Mouse (Mus musculus): ENCODE measurements around the gene Cisd1.

The Cisd1 gene

DNA sequence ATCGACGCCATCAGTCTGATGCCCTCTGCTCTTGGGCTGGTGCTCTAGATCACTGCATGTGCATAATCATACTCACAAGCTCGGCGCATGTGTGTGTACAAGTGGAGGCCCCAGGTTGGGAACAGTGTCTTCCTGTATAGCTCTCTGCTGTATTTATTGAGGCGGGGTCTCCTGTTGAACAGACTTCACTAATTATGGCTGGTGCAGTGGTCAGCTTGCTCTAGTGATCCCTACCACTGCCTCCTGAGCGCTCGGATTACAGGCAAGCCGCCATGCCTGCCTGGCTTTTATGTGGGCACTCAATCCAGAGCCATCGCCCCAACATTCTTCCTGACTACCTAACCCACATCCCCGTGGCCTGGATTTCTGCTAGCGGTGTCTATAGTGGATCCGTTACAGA, 14.7 kb downstream of the Cisd1 start:
- in situ Hi-C loops (cut with MboI, MseI) = loop anchor here in 1 of 2 experiments (25.0 kb wide), 1 partner anchor 1332 kb away; the partner anchor contains the start of gene Zwint

DNA sequence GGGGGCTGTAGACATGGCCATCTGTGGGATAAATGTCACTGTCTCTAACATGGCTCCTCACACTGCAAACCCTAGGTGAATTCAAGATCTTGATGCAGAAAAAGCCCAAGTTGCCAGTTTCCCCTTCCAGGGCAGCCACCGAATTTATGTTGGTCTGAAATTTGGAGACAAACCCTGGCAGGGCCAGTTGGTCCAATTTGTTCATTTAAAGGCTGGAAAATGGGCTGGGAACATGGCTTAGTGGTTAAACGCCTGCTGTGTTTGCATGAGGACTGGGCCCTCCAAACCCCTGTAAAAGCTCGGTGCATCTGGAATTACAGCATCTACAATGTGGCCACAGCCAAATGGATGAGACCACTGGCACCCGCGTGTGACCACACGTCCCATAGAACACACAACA, 15.5 kb downstream of the Cisd1 start:
- in situ Hi-C loops (cut with MboI, MseI) = loop anchor here (5.0 to 25.0 kb wide), 2 partner anchors 73 to 1333 kb away; partner anchors contain the start of gene Zwint (in 1 of the 2)

DNA sequence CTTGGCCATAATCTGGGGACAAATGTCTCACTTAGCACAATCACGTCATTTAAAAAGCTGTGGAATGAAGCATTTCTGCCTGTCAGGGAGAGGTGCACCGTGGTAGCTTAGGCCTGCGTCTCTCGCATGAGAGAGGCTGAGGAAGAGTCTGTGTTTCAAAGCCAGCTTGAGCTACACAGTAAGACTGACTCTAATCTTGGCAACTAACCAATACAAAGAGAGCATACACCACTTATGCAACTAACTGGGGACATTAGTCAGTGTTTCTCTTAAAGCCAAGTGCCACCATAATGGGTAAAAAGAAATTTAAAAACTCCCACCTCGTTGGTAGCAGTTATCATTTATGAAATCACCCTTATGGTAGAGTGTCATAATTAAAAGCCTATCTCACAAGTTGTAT, 15.9 kb downstream of the Cisd1 start:
- in situ Hi-C loops (cut with MboI, MseI) = loop anchor here (5.0 to 25.0 kb wide), 2 partner anchors 73 to 1333 kb away; partner anchors contain the start of gene Zwint (in 1 of the 2)

DNA sequence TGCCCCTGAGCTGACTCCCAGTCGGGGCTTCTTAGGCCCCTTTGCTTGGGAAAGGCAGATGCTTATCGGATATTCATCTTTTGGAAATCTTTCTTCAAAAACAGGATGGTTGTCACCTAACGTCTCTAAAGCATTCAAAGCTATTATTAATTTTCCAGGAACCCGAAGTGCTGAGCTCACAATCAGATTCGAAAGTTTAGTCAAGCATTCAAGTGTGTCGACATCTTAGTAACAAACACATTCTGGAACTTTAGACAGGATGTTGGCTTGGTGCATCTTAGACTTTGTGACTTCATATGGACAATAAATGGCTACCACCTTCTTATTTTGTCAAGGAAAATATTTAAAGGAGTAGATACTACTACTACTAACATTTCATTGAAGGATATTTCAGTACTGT, 16.4 kb downstream of the Cisd1 start:
- in situ Hi-C loops (cut with MboI, MseI) = loop anchor here (5.0 to 25.0 kb wide), 2 partner anchors 74 to 1334 kb away; partner anchors contain the start of gene Zwint (in 1 of the 2)

DNA sequence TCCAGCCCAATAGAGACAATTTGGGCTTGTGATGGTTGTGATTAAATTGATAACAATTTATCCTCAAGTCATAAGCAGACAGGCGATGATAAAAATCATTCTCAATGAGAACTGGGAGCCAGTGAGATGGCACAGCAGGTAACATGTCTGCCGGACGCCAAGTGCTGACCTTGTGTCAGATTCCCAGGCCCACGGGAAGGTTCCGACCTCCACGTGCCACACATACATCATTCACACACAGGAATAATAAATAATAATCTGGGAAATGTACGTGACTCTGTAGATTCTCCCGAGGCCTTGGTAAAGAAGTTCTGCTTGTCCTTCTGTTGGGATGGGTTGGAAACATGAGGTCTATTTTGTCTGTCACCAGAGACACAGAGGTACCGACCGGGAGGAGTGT, 17.4 kb downstream of the Cisd1 start:
- in situ Hi-C loops (cut with MboI, MseI) = loop anchor here (5.0 to 25.0 kb wide), 2 partner anchors 75 to 1335 kb away; partner anchors contain the start of gene Zwint (in 1 of the 2)

DNA sequence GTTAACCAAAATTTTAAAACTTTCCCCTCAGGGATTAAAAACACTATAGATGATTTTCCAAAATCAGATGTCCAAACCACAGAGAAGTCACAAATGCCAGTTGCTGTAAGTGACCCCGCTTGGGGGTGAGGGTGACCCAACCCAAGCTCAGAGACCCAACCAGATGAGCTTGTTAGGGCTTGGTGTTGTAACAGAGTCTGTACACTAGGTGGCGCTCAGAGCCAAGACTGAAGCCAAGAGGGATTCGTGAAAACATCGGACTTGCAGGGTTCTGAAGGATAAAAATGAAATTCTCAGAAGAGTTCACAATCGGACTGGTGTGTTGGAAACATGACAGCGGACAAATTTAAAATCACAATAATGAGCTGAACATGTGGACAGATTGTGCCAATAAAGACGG, 18.0 kb downstream of the Cisd1 start:
- in situ Hi-C loops (cut with MboI, MseI) = loop anchor here (5.0 to 25.0 kb wide), 2 partner anchors 76 to 1336 kb away; partner anchors contain the start of gene Zwint (in 1 of the 2)

DNA sequence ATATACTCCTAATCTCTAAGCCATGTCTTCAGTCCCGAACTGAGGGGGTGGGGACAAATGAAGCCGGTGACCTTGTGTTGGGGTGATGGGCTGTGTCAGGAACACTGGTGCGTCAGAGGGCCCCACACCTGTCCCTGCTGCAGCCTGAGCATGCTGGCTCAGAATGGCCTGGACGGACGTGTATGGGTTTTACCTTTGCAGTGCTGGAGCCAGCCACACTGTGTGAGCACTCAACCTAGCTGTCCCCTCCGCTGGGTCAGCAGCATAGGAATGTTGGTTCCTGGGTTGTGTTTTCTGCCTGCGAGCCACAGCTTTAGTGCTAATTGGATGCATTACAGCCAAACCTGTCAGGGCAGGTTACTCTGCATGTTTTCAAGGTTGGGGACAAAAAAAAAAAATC, 18.6 kb downstream of the Cisd1 start:
- in situ Hi-C loops (cut with MboI, MseI) = loop anchor here (5.0 to 25.0 kb wide), 2 partner anchors 76 to 1336 kb away; partner anchors contain the start of gene Zwint (in 1 of the 2)

DNA sequence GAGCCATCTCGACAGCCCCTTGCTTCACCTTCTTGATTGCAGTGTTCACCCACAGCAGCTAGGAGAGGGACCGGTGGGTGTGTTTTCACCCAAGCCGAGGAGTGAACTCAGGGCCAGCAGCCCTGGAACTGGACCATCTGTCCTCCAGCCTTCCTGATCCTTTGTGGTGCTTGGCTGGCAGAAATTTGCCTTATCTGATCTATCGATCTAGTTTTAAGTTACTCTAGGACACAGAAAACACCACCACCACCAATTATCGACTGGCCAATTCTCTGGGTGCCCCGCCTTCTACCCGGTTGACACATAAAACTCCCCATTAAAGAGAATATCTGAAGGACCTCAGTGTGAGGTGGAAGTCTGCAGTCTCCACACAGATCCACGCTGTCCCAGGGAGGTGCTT, 21.1 kb downstream of the Cisd1 start:
- in situ Hi-C loops (cut with MboI, MseI) = loop anchor here in 1 of 2 experiments (5.0 kb wide), 1 partner anchor 84 kb away; no protein-coding TSS in a partner anchor

DNA sequence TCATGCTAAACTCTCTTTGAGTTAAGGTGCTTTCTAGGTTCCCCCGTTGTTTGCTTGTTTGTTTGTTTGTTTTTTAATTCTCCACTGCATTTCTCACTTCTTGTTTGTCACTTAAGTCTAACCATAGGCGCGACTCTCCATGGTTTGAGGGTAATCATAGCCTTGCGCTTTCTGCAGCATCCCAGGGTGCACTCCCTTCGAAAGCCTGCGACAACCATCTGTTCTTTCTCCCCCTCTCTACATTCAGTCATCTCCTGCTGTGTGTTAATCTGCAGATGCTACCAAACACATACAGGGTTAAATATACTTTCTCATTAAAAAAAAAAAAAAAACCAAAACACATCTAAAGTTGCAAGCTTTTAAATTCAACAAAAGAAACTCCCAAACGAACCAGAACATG, 28.3 kb downstream of the Cisd1 start:
- in situ Hi-C loops (cut with MboI, MseI) = no loop called here

DNA sequence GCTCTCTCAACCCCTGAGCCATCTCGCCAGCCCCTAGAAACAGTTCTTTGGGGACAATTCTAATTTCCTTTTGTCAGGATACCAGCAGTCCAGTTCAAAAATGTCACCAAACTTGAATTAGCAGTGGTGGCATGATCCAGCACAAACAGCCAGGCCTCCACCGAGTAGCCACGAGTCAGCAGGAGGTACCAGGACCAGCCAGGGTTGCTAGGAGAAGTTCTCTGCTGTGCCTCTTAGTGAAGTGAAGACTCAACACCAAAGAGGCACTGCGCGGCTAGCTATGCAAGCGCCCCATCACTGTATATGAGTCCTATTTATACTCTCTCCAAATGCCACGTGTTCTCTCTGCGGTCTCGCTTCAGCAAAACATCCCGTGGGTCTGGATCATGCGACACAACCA, 28.7 kb downstream of the Cisd1 start:
- in situ Hi-C loops (cut with MboI, MseI) = no loop called here

DNA sequence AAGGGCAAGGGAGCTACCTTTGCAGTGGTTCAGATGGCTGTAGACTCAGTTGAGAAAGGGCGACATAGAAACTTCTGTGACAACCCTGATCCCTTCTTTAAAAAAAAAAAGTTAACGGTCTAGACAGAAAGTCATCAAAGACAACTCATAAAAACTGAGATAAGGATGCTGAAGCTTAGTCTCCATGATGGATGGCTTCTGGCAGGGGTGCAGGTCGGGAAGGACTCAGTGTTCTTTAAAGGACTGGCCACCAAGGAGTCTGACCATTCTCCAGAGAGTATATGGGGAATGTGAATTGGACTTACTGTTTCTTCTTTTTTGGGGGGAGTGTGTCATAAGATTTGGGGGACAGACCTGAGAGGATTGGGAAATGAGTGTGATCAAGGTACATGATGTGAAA, 30.2 kb downstream of the Cisd1 start:
- in situ Hi-C loops (cut with MboI, MseI) = no loop called here

DNA sequence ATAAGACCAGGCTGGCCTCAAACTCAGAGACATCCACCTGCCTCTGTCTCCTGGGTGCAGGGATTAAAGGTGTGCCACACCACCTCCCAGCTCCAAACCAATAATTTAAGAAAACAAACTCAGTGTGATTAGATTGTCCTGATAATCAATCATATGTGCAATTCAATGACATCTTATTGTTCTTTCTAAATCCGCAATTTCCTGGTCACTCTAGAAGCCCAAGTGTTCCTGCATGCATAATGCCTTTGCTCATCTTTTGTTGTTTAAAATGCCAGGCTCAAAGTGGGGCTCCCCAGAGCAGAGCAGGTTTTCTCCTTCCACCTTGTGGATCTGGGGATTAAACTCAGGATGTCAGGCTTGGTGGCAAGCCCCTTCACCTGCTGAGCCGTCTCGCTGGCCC, 34.5 kb downstream of the Cisd1 start:
- in situ Hi-C loops (cut with MboI, MseI) = no loop called here

DNA sequence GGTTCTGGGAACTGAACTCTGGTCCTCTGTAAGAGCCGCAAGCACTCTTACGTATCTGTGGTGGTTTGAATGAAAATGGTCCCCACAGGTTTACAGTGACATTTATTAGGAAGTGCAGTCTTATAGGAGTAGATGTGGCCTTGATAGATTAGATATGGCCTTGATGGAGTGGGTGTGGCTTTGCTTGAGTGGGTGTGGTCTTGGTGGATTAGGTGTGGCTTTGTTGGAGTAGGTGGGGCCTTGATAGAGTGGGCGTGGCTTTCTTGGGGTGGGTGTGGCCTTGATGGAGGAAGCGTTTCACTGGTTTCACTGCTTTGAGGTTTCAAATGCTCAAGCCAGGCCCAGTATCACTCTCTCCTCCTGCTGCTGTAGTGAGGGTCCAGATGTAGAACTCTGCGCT, 36.6 kb downstream of the Cisd1 start:
- in situ Hi-C loops (cut with MboI, MseI) = no loop called here

DNA sequence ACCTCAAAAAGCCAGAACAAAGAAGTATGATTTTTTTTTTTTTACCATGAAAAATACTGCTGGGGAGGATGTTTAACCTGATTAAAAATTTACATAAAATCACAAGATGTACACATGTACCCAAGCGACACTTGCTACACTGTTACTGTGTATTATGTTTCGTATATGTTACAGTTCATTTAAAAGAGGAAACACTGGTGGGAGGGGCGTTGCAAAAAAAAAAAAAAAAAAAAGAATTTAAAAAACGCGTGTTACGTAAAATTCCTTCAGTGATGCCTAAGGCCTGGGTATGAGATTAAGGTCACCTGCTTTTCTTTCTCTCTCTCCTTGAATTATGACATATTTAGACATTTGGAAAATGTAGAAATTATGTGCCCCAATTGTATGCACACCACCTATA, 38.0 kb downstream of the Cisd1 start:
- in situ Hi-C loops (cut with MboI, MseI) = no loop called here

DNA sequence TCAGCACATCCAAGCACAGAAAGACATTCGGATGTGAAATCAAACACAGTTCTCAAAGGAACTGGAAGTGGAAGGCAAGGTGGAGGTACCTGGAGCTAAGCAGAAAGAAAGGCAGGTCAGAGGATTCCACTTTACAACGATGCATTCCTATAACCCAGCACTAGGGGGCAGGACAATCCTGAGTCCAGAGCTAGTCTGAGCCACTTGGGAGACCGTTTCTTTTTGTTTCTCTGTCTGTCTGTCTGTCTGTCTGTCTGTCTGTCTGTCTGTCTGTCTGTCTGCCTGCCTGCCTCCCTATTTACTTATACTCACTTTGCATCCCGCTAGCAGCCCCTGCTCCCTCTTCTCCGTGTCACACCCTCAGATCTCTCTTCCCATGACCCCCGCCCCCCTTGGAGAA, 38.6 kb downstream of the Cisd1 start:
- in situ Hi-C loops (cut with MboI, MseI) = no loop called here

DNA sequence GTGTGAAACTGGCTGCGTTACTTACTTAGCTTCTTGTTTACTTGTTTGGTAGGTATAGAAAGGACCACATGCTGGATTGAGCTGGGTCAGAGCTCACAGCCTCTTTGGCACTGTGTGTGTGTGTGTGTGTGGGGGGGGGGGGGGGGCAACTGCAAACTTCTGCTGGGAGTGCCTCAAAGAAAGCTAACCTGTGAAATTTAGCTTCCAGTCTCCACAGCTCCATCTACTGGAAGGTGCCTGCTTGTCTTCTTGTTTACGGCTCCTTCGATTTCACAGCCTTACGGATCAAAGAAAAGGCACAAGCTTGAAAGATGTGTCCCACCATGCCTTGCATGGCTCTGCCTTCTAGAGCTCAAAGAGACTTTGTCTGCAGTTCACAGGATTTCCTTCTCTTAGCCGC, 42.3 kb downstream of the Cisd1 start:
- in situ Hi-C loops (cut with MboI, MseI) = no loop called here

DNA sequence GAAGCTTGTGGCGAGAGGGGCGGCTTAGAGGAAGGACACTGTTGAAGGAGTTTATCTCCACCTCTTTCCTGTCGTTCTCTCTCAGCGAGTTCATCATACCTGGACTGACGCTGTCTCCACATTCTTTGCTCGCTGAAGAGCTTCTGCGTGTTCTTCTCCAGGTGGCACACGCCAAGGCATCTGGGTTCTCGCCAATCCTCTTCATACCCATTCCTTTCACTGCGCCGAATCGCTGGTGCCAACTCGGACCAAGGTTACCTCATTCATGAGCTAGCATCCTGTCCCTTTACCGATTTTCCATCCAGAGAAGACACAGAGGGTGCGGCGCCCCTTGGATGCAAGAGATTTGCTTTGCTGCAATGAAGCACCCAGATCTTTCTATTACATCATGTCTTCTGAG, 44.6 kb downstream of the Cisd1 start:
- in situ Hi-C loops (cut with MboI, MseI) = no loop called here

DNA sequence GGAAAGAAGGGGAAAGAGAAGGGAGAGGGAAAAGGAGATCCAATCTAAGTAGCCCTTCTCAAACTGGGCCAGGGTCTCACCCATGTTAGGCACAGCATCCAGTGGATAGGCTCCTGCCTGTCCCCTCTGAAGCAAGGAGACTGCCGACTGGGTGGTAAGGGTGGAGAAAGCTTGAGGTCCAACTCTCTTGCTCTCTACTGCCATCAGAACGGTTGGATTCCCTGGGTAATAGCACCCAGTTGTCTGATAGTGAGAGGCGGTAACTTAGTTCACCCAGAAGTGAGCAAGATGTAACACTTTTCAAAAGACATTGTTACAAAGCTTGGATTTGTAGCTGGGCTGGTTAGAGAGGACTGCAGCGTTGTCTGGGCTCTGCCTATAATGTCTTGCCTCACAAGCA, 51.5 kb downstream of the Cisd1 start:
- in situ Hi-C loops (cut with MboI, MseI) = no loop called here

DNA sequence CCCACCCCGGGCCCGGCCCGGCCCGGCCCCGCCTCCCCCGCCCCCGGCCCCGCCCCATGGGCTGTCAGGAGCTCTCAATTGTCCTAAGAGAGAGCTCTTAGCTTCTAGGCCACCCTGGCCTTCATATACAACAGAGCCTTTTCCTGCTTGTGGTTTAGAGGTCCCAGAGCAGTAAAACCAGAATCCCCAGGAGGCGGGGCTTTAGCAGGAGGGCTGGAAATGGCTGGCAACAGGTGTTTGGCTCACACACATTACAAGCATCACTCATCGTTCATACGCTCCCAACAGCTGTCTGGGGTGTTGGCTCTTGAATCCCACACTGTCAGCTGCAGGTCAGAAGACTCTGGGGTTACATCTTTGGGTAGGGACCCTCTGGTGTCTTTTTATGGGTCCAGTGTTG, 52.5 kb downstream of the Cisd1 start:
- in situ Hi-C loops (cut with MboI, MseI) = no loop called here

DNA sequence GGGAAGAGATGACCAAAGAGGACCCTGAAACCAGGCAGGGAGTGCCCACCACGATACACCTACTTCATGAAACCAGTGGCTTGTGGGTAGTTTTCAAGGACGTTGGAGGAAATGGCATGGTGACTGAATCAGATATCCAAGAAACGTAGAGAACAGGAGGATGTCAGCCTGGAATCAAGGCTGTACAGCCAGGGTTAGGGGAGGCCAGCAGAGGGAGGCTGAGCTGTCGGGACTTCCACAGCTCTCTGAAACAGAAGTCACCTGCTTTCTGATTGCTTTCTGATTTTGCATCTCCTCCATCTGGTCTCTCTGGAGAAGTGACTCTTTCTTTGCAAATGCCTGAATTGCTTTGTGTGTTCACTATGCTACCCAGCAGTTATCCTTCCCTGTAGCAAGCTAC, 53.0 kb downstream of the Cisd1 start:
- in situ Hi-C loops (cut with MboI, MseI) = no loop called here

DNA sequence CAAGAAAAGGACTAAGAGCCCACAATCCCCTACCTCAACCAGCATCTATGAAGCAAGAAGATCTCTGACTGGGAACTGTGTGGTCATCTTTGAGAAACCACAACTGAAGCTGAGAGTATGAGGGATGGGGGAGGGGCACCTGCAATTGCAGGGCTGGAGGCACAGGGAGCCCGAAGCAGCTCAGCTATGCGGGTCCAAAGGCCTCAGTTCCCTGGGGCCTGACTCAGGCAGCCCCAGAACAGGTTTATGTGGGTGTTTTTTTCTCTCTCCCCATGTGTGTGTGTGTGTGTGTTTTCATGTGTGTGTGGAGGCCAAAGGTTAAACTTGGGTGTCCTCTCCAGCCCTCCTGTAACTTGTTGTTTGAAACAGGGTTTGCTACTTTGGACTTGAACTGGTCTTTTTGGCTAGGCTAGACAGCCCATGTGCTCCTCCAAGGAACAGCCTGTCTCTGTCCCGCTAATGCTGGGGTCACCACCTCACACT, 53.5 kb downstream of the Cisd1 start:
- in situ Hi-C loops (cut with MboI, MseI) = no loop called here

DNA sequence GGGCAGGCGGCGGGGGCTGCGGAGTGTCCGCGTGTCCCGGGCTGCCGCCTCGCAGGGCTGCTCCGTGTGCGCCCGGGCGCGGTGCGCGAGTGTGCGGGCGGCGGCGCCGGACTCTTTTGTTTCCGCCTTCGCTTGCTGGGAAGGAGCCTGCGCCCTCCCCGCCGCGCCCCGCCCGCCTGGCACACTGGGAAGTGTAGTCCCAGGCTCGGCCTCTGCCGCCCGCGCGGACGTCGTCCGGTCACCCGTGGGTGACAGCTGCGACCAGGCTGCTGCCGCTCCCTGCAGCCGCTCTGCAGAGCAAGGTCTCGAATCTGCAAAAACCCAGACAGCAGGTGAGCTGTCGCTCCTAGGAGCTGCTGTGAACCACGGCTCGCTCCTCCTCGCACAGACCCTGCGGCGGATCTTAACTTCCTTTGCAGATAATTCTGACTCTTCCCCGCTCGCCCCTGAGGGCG, 59.6 kb downstream of the Cisd1 start, which contains the start of gene Ube2d1:
Ube2d1 (minus strand) TSS at position 137 of the 455 bp plus-strand sequence.
- in situ Hi-C loops (cut with MboI, MseI) = no loop called here

DNA sequence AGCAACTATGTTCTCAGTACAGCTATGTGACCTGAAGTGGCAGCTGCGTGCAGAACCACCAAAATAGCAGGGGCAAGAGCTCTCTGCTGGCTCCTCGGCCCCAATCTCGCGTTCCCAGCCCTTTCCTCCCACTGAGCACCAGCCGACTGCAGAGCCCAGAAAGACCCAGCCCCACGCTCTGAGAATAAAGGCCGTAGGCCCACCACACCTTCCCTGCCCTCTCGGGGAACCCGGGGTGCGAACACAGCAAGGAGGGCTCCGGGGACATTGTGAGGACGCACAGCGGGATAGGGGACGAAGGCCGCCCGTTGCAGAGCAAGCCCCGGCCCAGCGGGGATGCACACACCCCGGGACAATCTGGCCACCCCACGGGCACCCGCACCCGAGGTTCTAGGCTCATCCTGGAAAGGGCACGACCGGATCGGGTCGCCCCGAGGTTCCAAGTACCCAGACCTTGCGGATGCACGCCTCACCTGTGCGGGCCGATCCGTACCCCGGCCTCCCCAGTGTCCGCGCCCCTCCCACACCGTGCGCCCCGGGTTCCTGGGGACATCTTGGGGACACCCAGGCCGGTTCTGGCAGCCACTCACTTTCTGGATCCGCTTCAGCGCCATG, 60.1 kb downstream of the Cisd1 start:
- in situ Hi-C loops (cut with MboI, MseI) = loop anchor here in 1 of 2 experiments (5.0 kb wide), 1 partner anchor 42 kb away; no protein-coding TSS in a partner anchor
